Mouse (Mus musculus): ENCODE measurements at regions not wholly inside any gene's neighbourhood (a gene's known extent, or its start where the extent isn't known, plus 50 kb on each side); places are given as distances from the start of the nearest gene placed in this dataset.

- Histone ChIP-seq H3K4me1 (ENCODE audit: insufficient read depth) (peaks cover 7% of the 10 kb centered on the region; the same call in 1 of the 2 replicates), H3K9me3 (ENCODE audit: low read depth, low read length) (no peaks in the 10 kb centered on the region), H3K36me3 (ENCODE audit: insufficient read depth) (no peaks in the 10 kb centered on the region), H3K4me3 (ENCODE audit: low read depth, low read length) (no peak overlapping the region), H3K27ac (ENCODE audit: low read depth) (peak overlapping the region; percentile 90), H3K4me2 (0 out of 2 replicates have a peak overlapping the region, but pooled peaks have one; percentile 12), H3K9ac (peak overlapping the region; percentile 18; the same call in 1 of the 2 replicates), H3K27me3 (ENCODE audit: insufficient read depth, low read length) (no peaks in the 10 kb centered on the region)
- DNase-seq (peak; percentile 27), ATAC-seq (ENCODE audit: insufficient read depth) (peak; percentile 62)
- WGBS, result 22% methylated on average over 2 of the region's 2 CpGs
- no peak for TF ChIP-seq CTCF (IDR thresholded peaks at IDR 0.05; ENCODE audit: low read depth)
These were observed 103.3 kb upstream of the Rapgef5 start for GRCm38 (mm10) chr12:117412779-117413505.

- H3K9ac ChIP-seq, result no peak overlapping the region
- no peak overlapping the region for H3K4me3 ChIP-seq (ENCODE audit: low read depth, low read length)
- H3K36me3 ChIP-seq (ENCODE audit: insufficient read depth), result no peaks in the 10 kb centered on the region
- peak overlapping the region; percentile 90 for H3K27ac ChIP-seq (ENCODE audit: low read depth)
- 70% methylated on average over 2 of the region's 2 CpGs for WGBS
- ATAC-seq (ENCODE audit: insufficient read depth) (peak; percentile 15; the same call in 1 of the 2 replicates), DNase-seq (no peak)
- peaks cover 7% of the 10 kb centered on the region; the same call in 1 of the 2 replicates for H3K4me1 ChIP-seq (ENCODE audit: insufficient read depth)
- H3K27me3 ChIP-seq (ENCODE audit: insufficient read depth, low read length), result no peaks in the 10 kb centered on the region
- H3K4me2 ChIP-seq, result no peak overlapping the region
- no peaks in the 10 kb centered on the region for H3K9me3 ChIP-seq (ENCODE audit: low read depth, low read length)
- TF ChIP-seq CTCF (IDR thresholded peaks at IDR 0.05; ENCODE audit: low read depth), result no peak
These were observed 102.3 kb upstream of the Rapgef5 start for GRCm38 (mm10) chr12:117414020-117414419.

GRCm38 (mm10) chr12:117415146-117415545 is 101.1 kb upstream of the Rapgef5 start:
- no peak for TF ChIP-seq CTCF (IDR thresholded peaks at IDR 0.05; ENCODE audit: low read depth)
- H3K4me3 ChIP-seq (ENCODE audit: low read depth, low read length), result no peak overlapping the region
- H3K36me3 ChIP-seq (ENCODE audit: insufficient read depth), result no peaks in the 10 kb centered on the region
- no peak overlapping the region for H3K4me2 ChIP-seq
- no peak overlapping the region for H3K27ac ChIP-seq (ENCODE audit: low read depth)
- DNase-seq (no peak), ATAC-seq (ENCODE audit: insufficient read depth) (no peak)
- no peaks in the 10 kb centered on the region for H3K9me3 ChIP-seq (ENCODE audit: low read depth, low read length)
- H3K27me3 ChIP-seq (ENCODE audit: insufficient read depth, low read length), result no peaks in the 10 kb centered on the region
- peaks cover 7% of the 10 kb centered on the region; the same call in 1 of the 2 replicates for H3K4me1 ChIP-seq (ENCODE audit: insufficient read depth)
- no peak overlapping the region for H3K9ac ChIP-seq
- 71% methylated on average over 2 of the region's 2 CpGs for WGBS

GRCm38 (mm10) chr12:117417991-117418390 is 98.3 kb upstream of the Rapgef5 start:
- no peak overlapping the region for H3K9ac ChIP-seq
- no peak overlapping the region for H3K4me3 ChIP-seq (ENCODE audit: low read depth, low read length)
- no peaks in the 10 kb centered on the region for H3K27me3 ChIP-seq (ENCODE audit: insufficient read depth, low read length)
- H3K36me3 ChIP-seq (ENCODE audit: insufficient read depth), result no peaks in the 10 kb centered on the region
- H3K9me3 ChIP-seq (ENCODE audit: low read depth, low read length), result no peaks in the 10 kb centered on the region
- no peak for TF ChIP-seq CTCF (IDR thresholded peaks at IDR 0.05; ENCODE audit: low read depth)
- no peak overlapping the region for H3K4me2 ChIP-seq
- WGBS, result 84% methylated on average over 4 of the region's 4 CpGs
- H3K27ac ChIP-seq (ENCODE audit: low read depth), result no peak overlapping the region
- peaks cover 4% of the 10 kb centered on the region; the same call in 1 of the 2 replicates for H3K4me1 ChIP-seq (ENCODE audit: insufficient read depth)
- DNase-seq (no peak), ATAC-seq (ENCODE audit: insufficient read depth) (no peak)

GRCm38 (mm10) chr12:117422315-117422978 is 93.8 kb upstream of the Rapgef5 start:
- 62% methylated on average over 7 of the region's 7 CpGs for WGBS
- Histone ChIP-seq H3K4me2 (no peak overlapping the region), H3K9ac (no peak overlapping the region), H3K36me3 (ENCODE audit: insufficient read depth) (no peaks in the 10 kb centered on the region), H3K4me1 (ENCODE audit: insufficient read depth) (no peaks in the 10 kb centered on the region), H3K27me3 (ENCODE audit: insufficient read depth, low read length) (no peaks in the 10 kb centered on the region), H3K4me3 (ENCODE audit: low read depth, low read length) (no peak overlapping the region), H3K9me3 (ENCODE audit: low read depth, low read length) (no peaks in the 10 kb centered on the region), H3K27ac (ENCODE audit: low read depth) (no peak overlapping the region)
- no peak for DNase-seq
- TF ChIP-seq CTCF (IDR thresholded peaks at IDR 0.05; ENCODE audit: low read depth), result no peak
- peak; percentile 55; the same call in 1 of the 2 replicates for ATAC-seq (ENCODE audit: insufficient read depth)

- no peaks in the 10 kb centered on the region for H3K4me1 ChIP-seq (ENCODE audit: insufficient read depth)
- H3K27me3 ChIP-seq (ENCODE audit: insufficient read depth, low read length), result no peaks in the 10 kb centered on the region
- H3K27ac ChIP-seq (ENCODE audit: low read depth), result no peak overlapping the region
- H3K9ac ChIP-seq, result no peak overlapping the region
- no peak overlapping the region for H3K4me2 ChIP-seq
- no peak for TF ChIP-seq CTCF (IDR thresholded peaks at IDR 0.05; ENCODE audit: low read depth)
- H3K4me3 ChIP-seq (ENCODE audit: low read depth, low read length), result no peak overlapping the region
- ATAC-seq (ENCODE audit: insufficient read depth), result no peak
- DNase-seq, result no peak
- H3K36me3 ChIP-seq (ENCODE audit: insufficient read depth), result no peaks in the 10 kb centered on the region
- H3K9me3 ChIP-seq (ENCODE audit: low read depth, low read length), result no peaks in the 10 kb centered on the region
- 57% methylated on average over 9 of the region's 9 CpGs for WGBS
These were observed 90.8 kb upstream of the Rapgef5 start for GRCm38 (mm10) chr12:117425363-117426031.

GRCm38 (mm10) chr12:117427431-117427830 is 88.8 kb upstream of the Rapgef5 start:
- ATAC-seq (ENCODE audit: insufficient read depth) (peak; percentile 27; the same call in 1 of the 2 replicates), DNase-seq (peak; percentile 84)
- Histone ChIP-seq H3K4me2 (no peak overlapping the region), H3K27ac (ENCODE audit: low read depth) (no peak overlapping the region), H3K9me3 (ENCODE audit: low read depth, low read length) (no peaks in the 10 kb centered on the region), H3K36me3 (ENCODE audit: insufficient read depth) (no peaks in the 10 kb centered on the region), H3K27me3 (ENCODE audit: insufficient read depth, low read length) (no peaks in the 10 kb centered on the region), H3K9ac (no peak overlapping the region), H3K4me1 (ENCODE audit: insufficient read depth) (no peaks in the 10 kb centered on the region), H3K4me3 (ENCODE audit: low read depth, low read length) (no peak overlapping the region)
- peak; percentile 82 for TF ChIP-seq CTCF (IDR thresholded peaks at IDR 0.05; ENCODE audit: low read depth)
- WGBS, result 32% methylated on average over 1 of the region's 1 CpGs
